Mouse (Mus musculus): ENCODE data around the gene Mup17. TPM values are rescaled to one million over a fixed set of nuclear protein-coding genes. Genes with fewer than 3 reads are reported as not detected.

The Mup17 gene
- not detected for polyA plus RNA-seq (2017; shearing (Covaris generic))

DNA sequence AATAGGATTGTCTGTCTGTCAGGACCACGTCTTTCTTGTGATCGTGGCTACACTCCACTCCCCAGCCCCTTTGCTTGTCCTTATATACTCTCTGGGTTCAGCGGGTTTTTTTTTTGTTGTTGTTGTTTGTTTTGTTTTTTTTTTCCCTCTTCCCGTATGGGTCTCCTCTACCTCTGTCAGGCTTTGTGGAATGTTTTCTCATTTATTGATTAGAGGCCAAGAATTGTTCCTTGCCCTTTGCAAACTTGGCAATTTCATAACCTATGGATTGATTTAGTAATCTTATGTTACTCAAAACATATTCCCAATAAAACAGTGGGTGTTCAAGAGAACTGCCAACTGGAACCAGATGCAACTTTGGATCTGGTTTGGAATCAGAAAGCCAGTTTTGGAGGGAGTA lies at the start of gene Mup17:
Mup17 (minus strand) TSS at position 101 of the 400 bp plus-strand sequence.

Other genes starting within 250 kb of the Mup17 start
- not detected for gene Mup15, start 156.1 kb downstream of the Mup17 start, polyA plus RNA-seq (2017; shearing (Covaris generic))
- gene Mup16, start 76.3 kb downstream of the Mup17 start, polyA plus RNA-seq (2017; shearing (Covaris generic)) = not detected
- gene Mup18, start 78.3 kb upstream of the Mup17 start, polyA plus RNA-seq (2017; shearing (Covaris generic)) = not detected
- gene Mup19, start 186.4 kb upstream of the Mup17 start, polyA plus RNA-seq (2017; shearing (Covaris generic)) = not detected
- 0.26 TPM for gene Mup5, start 239.4 kb upstream of the Mup17 start, polyA plus RNA-seq (2017; shearing (Covaris generic))